Mouse (Mus musculus) cerebellum, adult 11 months (tissue): Measurements from ENCODE around the gene Ms4a4a.

Experiments used
- DNase-seq: peaks from one replicate; pipeline ENCODE4 v3.0.0; 2022

Ms4a4a gene

GRCm38 (mm10) chr19:11435058-11435834 is 59.9 kb downstream of the Ms4a4a start:
- DNase-seq, result no peak
